Mouse (Mus musculus) embryonic facial prominence, embryonic 13.5 days (tissue): ENCODE measurements at regions not wholly inside any gene's neighbourhood (a gene's known extent, or its start where the extent isn't known, plus 50 kb on each side); places are given as distances from the start of the nearest gene placed in this dataset.
"Not testable (repeated sequence)": the region's sequence is repeated elsewhere in the genome, so short reads cannot be mapped to it uniquely, and the experiment has no call there.

Experiments
- ATAC-seq: fragments of 200-750 bp; cut with Nextera tagmentation; 2 replicates; pipeline ENCODE4 v1.8.0; 2017; ENCODE audit warnings: low read depth; ENCODE audit not compliant: insufficient number of reproducible peaks, insufficient read depth, low FRiP score, low TSS enrichment
- H3K27ac ChIP-seq: fragments of 300-500 bp; sonication (generic); 2 replicates; pipeline ENCODE4 v1.5.1; 2015; ENCODE audit warnings: moderate library complexity, mild to moderate bottlenecking, inconsistent platforms
- H3K27me3 ChIP-seq: fragments of 300-500 bp; sonication (generic); 2 replicates; pipeline ENCODE4 v1.6.1; 2015; ENCODE audit warnings: mild to moderate bottlenecking, inconsistent platforms
- H3K36me3 ChIP-seq: fragments of 300-500 bp; sonication (generic); 2 replicates; pipeline ENCODE4 v1.6.1; 2015; ENCODE audit warnings: mild to moderate bottlenecking, inconsistent platforms
- H3K4me1 ChIP-seq: fragments of 300-500 bp; sonication (generic); 2 replicates; pipeline ENCODE4 v1.6.1; 2015; ENCODE audit warnings: inconsistent platforms
- H3K4me2 ChIP-seq: fragments of 300-500 bp; sonication (generic); 2 replicates; pipeline ENCODE4 v1.6.1; 2015; ENCODE audit warnings: moderate library complexity, mild to moderate bottlenecking, inconsistent platforms
- H3K4me3 ChIP-seq: fragments of 300-500 bp; sonication (generic); 2 replicates; pipeline ENCODE4 v1.5.1; 2015; ENCODE audit warnings: mild to moderate bottlenecking, inconsistent platforms
- H3K9ac ChIP-seq: fragments of 300-500 bp; sonication (generic); 2 replicates; pipeline ENCODE4 v1.6.1; 2015; ENCODE audit warnings: mild to moderate bottlenecking, inconsistent platforms
- H3K9me3 ChIP-seq: fragments of 300-500 bp; sonication (generic); 2 replicates; pipeline ENCODE4 v1.6.1; 2016; ENCODE audit warnings: inconsistent platforms
- WGBS: fragments of 180-500 bp; shearing (Covaris S2); methylation state at CpG from one replicate; pipeline ENCODE4 v1.1.7; 2015; ENCODE audit warnings: mixed read lengths; 5-methylcytosine and 5-hydroxymethylcytosine counted together

- H3K9me3 ChIP-seq = no peaks in the 10 kb centered on the region
- 78% methylated on average over 17 of the region's 19 CpGs for WGBS
- no peak overlapping the region for H3K27ac ChIP-seq
- H3K4me1 ChIP-seq = peaks cover 23% of the 10 kb centered on the region
- H3K9ac ChIP-seq = no peak overlapping the region
- no peaks in the 10 kb centered on the region for H3K36me3 ChIP-seq
- H3K4me3 ChIP-seq = no peak overlapping the region
- no peak overlapping the region for H3K4me2 ChIP-seq
- no peaks in the 10 kb centered on the region for H3K27me3 ChIP-seq
- ATAC-seq = no peak
Measured at GRCm38 (mm10) chr7:139323026-139323425, 65.9 kb upstream of the Inpp5a start.

- H3K4me2 ChIP-seq = no peak overlapping the region
- ATAC-seq = no peak
- 50% methylated on average over 1 of the region's 1 CpGs for WGBS
- H3K4me1 ChIP-seq = peaks cover 18% of the 10 kb centered on the region
- no peak overlapping the region for H3K9ac ChIP-seq
- H3K27me3 ChIP-seq = no peaks in the 10 kb centered on the region
- H3K27ac ChIP-seq = peak overlapping the region; percentile 4
- no peaks in the 10 kb centered on the region for H3K36me3 ChIP-seq
- H3K4me3 ChIP-seq = no peak overlapping the region
- no peaks in the 10 kb centered on the region for H3K9me3 ChIP-seq
Measured at GRCm38 (mm10) chr7:139327030-139327429, 61.9 kb upstream of the Inpp5a start.

- Histone ChIP-seq H3K36me3 (no peaks in the 10 kb centered on the region), H3K9ac (no peak overlapping the region), H3K4me1 (no peaks in the 10 kb centered on the region), H3K9me3 (no peaks in the 10 kb centered on the region), H3K4me3 (no peak overlapping the region), H3K4me2 (no peak overlapping the region), H3K27me3 (no peaks in the 10 kb centered on the region), H3K27ac (no peak overlapping the region)
- no peak for ATAC-seq
- WGBS = 73% methylated on average over 6 of the region's 6 CpGs
Measured at GRCm38 (mm10) chr7:139332791-139333190, 56.1 kb upstream of the Inpp5a start.

- H3K9me3 ChIP-seq, H3K4me1 ChIP-seq, ATAC-seq, H3K4me2 ChIP-seq, H3K27ac ChIP-seq, H3K4me3 ChIP-seq, H3K36me3 ChIP-seq, H3K27me3 ChIP-seq, H3K9ac ChIP-seq: not testable (repeated sequence)
- 80% methylated on average over 2 of the region's 2 CpGs for WGBS
Measured at GRCm38 (mm10) chr7:139337998-139338397, 50.9 kb upstream of the Inpp5a start.
